Mouse (Mus musculus) bone marrow, adult 2 months (tissue): ENCODE data around the gene H2-T24.

Experiments used
- CTCF ChIP-seq: fragments of 200-500 bp; IDR thresholded peaks from 2 replicates; pipeline ENCODE4 v1.5.1; 2011; ENCODE audit warnings: low read length, control low read depth; ENCODE audit not compliant: control insufficient read depth, insufficient read depth
- POLR2A ChIP-seq: fragments of 200-500 bp; IDR thresholded peaks from 2 replicates; pipeline ENCODE4 v1.6.1; 2011; ENCODE audit warnings: low read depth, mild to moderate bottlenecking, control low read depth, low read length, borderline replicate concordance; ENCODE audit not compliant: control insufficient read depth

- TF ChIP-seq POLR2A (no peak), CTCF (no peak)
These were observed 48.2 kb downstream of the H2-T24 start for GRCm38 (mm10) chr17:35972131-35972530.
